Mouse (Mus musculus) hindbrain, embryonic 16.5 days (tissue): ENCODE results near the gene Psma3. TPM values are rescaled to one million over a fixed set of nuclear protein-coding genes. Genes with fewer than 3 reads are reported as not detected.

Experiments
- ATAC-seq: fragments of 200-750 bp; cut with Nextera tagmentation; 2 replicates; pipeline ENCODE4 v1.8.0; 2017; ENCODE audit warnings: moderate TSS enrichment, moderate library complexity
- H3K27ac ChIP-seq: fragments of 300-500 bp; sonication (generic); 2 replicates; pipeline ENCODE4 v1.5.1; 2014; ENCODE audit warnings: low read depth, mild to moderate bottlenecking, control low read depth, low read length, moderate library complexity
- H3K27me3 ChIP-seq: fragments of 300-500 bp; sonication (generic); replicated peaks from 2 replicates; pipeline ENCODE4 v1.6.1; 2014; ENCODE audit warnings: low read length; ENCODE audit not compliant: control insufficient read depth, insufficient read depth
- H3K36me3 ChIP-seq: fragments of 300-500 bp; sonication (generic); 2 replicates; pipeline ENCODE4 v1.6.1; 2014; ENCODE audit warnings: mild to moderate bottlenecking, low read length, moderate library complexity, mixed read lengths; ENCODE audit not compliant: control insufficient read depth, insufficient read depth
- H3K4me1 ChIP-seq: fragments of 300-500 bp; sonication (generic); 2 replicates; pipeline ENCODE4 v1.6.1; 2014; ENCODE audit warnings: low read depth, low read length; ENCODE audit not compliant: control insufficient read depth, insufficient read depth
- H3K4me2 ChIP-seq: fragments of 300-500 bp; sonication (generic); 2 replicates; pipeline ENCODE4 v1.6.1; 2014; ENCODE audit warnings: mild to moderate bottlenecking, low read length, control low read depth, moderate library complexity
- H3K4me3 ChIP-seq: fragments of 300-500 bp; sonication (generic); 2 replicates; pipeline ENCODE4 v1.5.1; 2014; ENCODE audit warnings: mild to moderate bottlenecking, low read length, control low read depth, moderate library complexity
- H3K9ac ChIP-seq: fragments of 300-500 bp; sonication (generic); 2 replicates; pipeline ENCODE4 v1.6.1; 2014; ENCODE audit warnings: low read depth, mild to moderate bottlenecking, control low read depth, low read length, moderate library complexity
- H3K9me3 ChIP-seq: fragments of 300-500 bp; sonication (generic); 2 replicates; pipeline ENCODE4 v1.6.1; 2014; ENCODE audit warnings: mild to moderate bottlenecking, low read length, moderate library complexity; ENCODE audit not compliant: control insufficient read depth
- WGBS: fragments of 180-500 bp; shearing (Covaris S2); extraction: QIAGEN DNeasy Blood & Tissue Kit; methylation state at CpG from one replicate; pipeline ENCODE4 v1.1.7; 2014; 5-methylcytosine and 5-hydroxymethylcytosine counted together
- polyA plus RNA-seq: library from polyadenylated mRNA; unstranded; fragments of >200 nt; fragmentation: Nextera tagmentation; extraction: Ambion mirVana; gene quantifications from 2 replicates; pipeline ENCODE4 v1.2.1, GENCODE M21; 2015

The Psma3 gene
- polyA plus RNA-seq, 1 experiment from 2014 or later: 489 TPM

GRCm38 (mm10) chr12:70984855-70985550, 10.6 kb downstream of the Psma3 start:
- Histone ChIP-seq H3K27me3 (no peaks in the 10 kb centered on the region), H3K4me1 (no peaks in the 10 kb centered on the region), H3K36me3 (peaks cover 20% of the 10 kb centered on the region), H3K9me3 (no peaks in the 10 kb centered on the region), H3K4me3 (no peak overlapping the region), H3K9ac (no peak overlapping the region), H3K4me2 (no peak overlapping the region), H3K27ac (no peak overlapping the region)
- WGBS: 94% methylated on average over 7 of the region's 7 CpGs
- no peak for ATAC-seq

GRCm38 (mm10) chr12:70997225-70997624, 22.8 kb downstream of the Psma3 start:
- Histone ChIP-seq H3K9me3 (no peaks in the 10 kb centered on the region), H3K9ac (no peak overlapping the region), H3K4me1 (no peaks in the 10 kb centered on the region; the same call in 1 of the 2 replicates), H3K36me3 (peaks cover 20% of the 10 kb centered on the region), H3K4me2 (no peak overlapping the region), H3K4me3 (no peak overlapping the region), H3K27me3 (no peaks in the 10 kb centered on the region), H3K27ac (no peak overlapping the region)
- WGBS: 90% methylated on average over 5 of the region's 5 CpGs
- no peak for ATAC-seq

GRCm38 (mm10) chr12:70999423-70999903, 25.0 kb downstream of the Psma3 start:
- peak overlapping the region; percentile 7; the same call in 1 of the 2 replicates for H3K4me2 ChIP-seq
- WGBS: 45% methylated on average over 5 of the region's 5 CpGs
- H3K36me3 ChIP-seq: peaks cover 18% of the 10 kb centered on the region
- H3K4me1 ChIP-seq: no peaks in the 10 kb centered on the region; the same call in 1 of the 2 replicates
- H3K4me3 ChIP-seq: no peak overlapping the region
- ATAC-seq: no peak
- no peak overlapping the region for H3K9ac ChIP-seq
- H3K27ac ChIP-seq: no peak overlapping the region
- H3K27me3 ChIP-seq: no peaks in the 10 kb centered on the region
- no peaks in the 10 kb centered on the region for H3K9me3 ChIP-seq

GRCm38 (mm10) chr12:71000344-71000743, 25.9 kb downstream of the Psma3 start:
- Histone ChIP-seq H3K4me2 (no peak overlapping the region), H3K27ac (no peak overlapping the region), H3K4me3 (no peak overlapping the region), H3K9me3 (no peaks in the 10 kb centered on the region), H3K27me3 (no peaks in the 10 kb centered on the region), H3K36me3 (peaks cover 22% of the 10 kb centered on the region), H3K9ac (no peak overlapping the region), H3K4me1 (no peaks in the 10 kb centered on the region; the same call in 1 of the 2 replicates)
- no peak for ATAC-seq
- 90% methylated on average over 1 of the region's 1 CpGs for WGBS

- H3K4me1 ChIP-seq: no peaks in the 10 kb centered on the region; the same call in 1 of the 2 replicates
- ATAC-seq: peak; percentile 52; the same call in 1 of the 2 replicates
- H3K27me3 ChIP-seq: no peaks in the 10 kb centered on the region
- no peak overlapping the region for H3K4me3 ChIP-seq
- H3K27ac ChIP-seq: no peak overlapping the region
- peaks cover 18% of the 10 kb centered on the region for H3K36me3 ChIP-seq
- H3K9me3 ChIP-seq: no peaks in the 10 kb centered on the region
- no peak overlapping the region for H3K4me2 ChIP-seq
- 59% methylated on average over 6 of the region's 6 CpGs for WGBS
- no peak overlapping the region for H3K9ac ChIP-seq
Observed at GRCm38 (mm10) chr12:71001456-71001855, 27.0 kb downstream of the Psma3 start.

- H3K4me1 ChIP-seq: no peaks in the 10 kb centered on the region; the same call in 1 of the 2 replicates
- H3K27me3 ChIP-seq: no peaks in the 10 kb centered on the region
- no peak overlapping the region for H3K4me2 ChIP-seq
- H3K9ac ChIP-seq: no peak overlapping the region
- ATAC-seq: no peak
- 90% methylated on average over 5 of the region's 6 CpGs for WGBS
- H3K4me3 ChIP-seq: no peak overlapping the region
- peaks cover 28% of the 10 kb centered on the region for H3K36me3 ChIP-seq
- no peak overlapping the region for H3K27ac ChIP-seq
- no peaks in the 10 kb centered on the region for H3K9me3 ChIP-seq
Observed at GRCm38 (mm10) chr12:71003760-71004426, 29.5 kb downstream of the Psma3 start.

- Histone ChIP-seq H3K9ac (no peak overlapping the region), H3K36me3 (peaks cover 34% of the 10 kb centered on the region), H3K27me3 (no peaks in the 10 kb centered on the region), H3K9me3 (no peaks in the 10 kb centered on the region), H3K4me3 (no peak overlapping the region), H3K4me1 (no peaks in the 10 kb centered on the region), H3K27ac (no peak overlapping the region), H3K4me2 (no peak overlapping the region)
- 95% methylated on average over 6 of the region's 6 CpGs for WGBS
- ATAC-seq: no peak
Observed at GRCm38 (mm10) chr12:71006141-71006540, 31.7 kb downstream of the Psma3 start.

- peaks cover 1% of the 10 kb centered on the region for H3K4me1 ChIP-seq
- no peak overlapping the region for H3K4me2 ChIP-seq
- 90% methylated on average over 7 of the region's 7 CpGs for WGBS
- no peak overlapping the region for H3K27ac ChIP-seq
- peaks cover 34% of the 10 kb centered on the region for H3K36me3 ChIP-seq
- no peak overlapping the region for H3K9ac ChIP-seq
- no peak for ATAC-seq
- H3K27me3 ChIP-seq: no peaks in the 10 kb centered on the region
- H3K4me3 ChIP-seq: no peak overlapping the region
- H3K9me3 ChIP-seq: no peaks in the 10 kb centered on the region
Observed at GRCm38 (mm10) chr12:71006901-71007300, 32.5 kb downstream of the Psma3 start.

- peaks cover 18% of the 10 kb centered on the region for H3K4me1 ChIP-seq
- WGBS: 68% methylated on average over 4 of the region's 4 CpGs
- no peak for ATAC-seq
- H3K9me3 ChIP-seq: no peaks in the 10 kb centered on the region
- no peaks in the 10 kb centered on the region for H3K27me3 ChIP-seq
- H3K27ac ChIP-seq: no peak overlapping the region
- H3K4me2 ChIP-seq: no peak overlapping the region
- H3K9ac ChIP-seq: no peak overlapping the region
- no peak overlapping the region for H3K4me3 ChIP-seq
- H3K36me3 ChIP-seq: peaks cover 29% of the 10 kb centered on the region
Observed at GRCm38 (mm10) chr12:71009769-71010168, 35.3 kb downstream of the Psma3 start.
